Mouse (Mus musculus) kidney, embryonic 14.5 days (tissue): ENCODE measurements around the gene Klf17. TPM values are rescaled to one million over a fixed set of nuclear protein-coding genes. Genes with fewer than 3 reads are reported as not detected.

Source experiments
- ATAC-seq: fragments of 200-750 bp; cut with Nextera tagmentation; 2 replicates; pipeline ENCODE4 v1.8.0; 2017; ENCODE audit warnings: moderate number of reproducible peaks, mild to moderate bottlenecking, moderate TSS enrichment, moderate library complexity; ENCODE audit not compliant: low FRiP score, low TSS enrichment
- H3K27ac ChIP-seq: fragments of 300-500 bp; sonication (generic); 2 replicates; pipeline ENCODE4 v1.5.1; 2014; ENCODE audit warnings: low read depth, mild to moderate bottlenecking, low read length, moderate library complexity, mixed read lengths
- H3K27me3 ChIP-seq: fragments of 300-500 bp; sonication (generic); 2 replicates; pipeline ENCODE4 v1.6.1; 2014; ENCODE audit warnings: mild to moderate bottlenecking, low read length; ENCODE audit not compliant: control insufficient read depth, insufficient read depth
- H3K36me3 ChIP-seq: fragments of 300-500 bp; sonication (generic); 2 replicates; pipeline ENCODE4 v1.6.1; 2014; ENCODE audit warnings: low read length, mixed read lengths; ENCODE audit not compliant: control insufficient read depth, insufficient read depth
- H3K4me1 ChIP-seq: fragments of 300-500 bp; sonication (generic); 2 replicates; pipeline ENCODE4 v1.6.1; 2014; ENCODE audit warnings: low read length, mixed read lengths; ENCODE audit not compliant: control insufficient read depth, insufficient read depth
- H3K4me2 ChIP-seq: fragments of 300-500 bp; sonication (generic); replicated peaks from 2 replicates; pipeline ENCODE4 v1.6.1; 2014; ENCODE audit warnings: low read depth, mild to moderate bottlenecking, low read length
- H3K4me3 ChIP-seq: fragments of 300-500 bp; sonication (generic); 2 replicates; pipeline ENCODE4 v1.5.1; 2014; ENCODE audit warnings: mild to moderate bottlenecking, low read length
- H3K9ac ChIP-seq: fragments of 300-500 bp; sonication (generic); 2 replicates; pipeline ENCODE4 v1.6.1; 2014; ENCODE audit warnings: low read depth, mild to moderate bottlenecking, low read length, moderate library complexity
- H3K9me3 ChIP-seq: fragments of 300-500 bp; sonication (generic); 2 replicates; pipeline ENCODE4 v1.6.1; 2016; ENCODE audit warnings: low read length; ENCODE audit not compliant: control insufficient read depth
- WGBS: fragments of 180-500 bp; shearing (Covaris S2); extraction: QIAGEN DNeasy Blood & Tissue Kit; methylation state at CpG from one replicate; pipeline ENCODE4 v1.1.7; 2014; 5-methylcytosine and 5-hydroxymethylcytosine counted together
- polyA plus RNA-seq: library from polyadenylated mRNA; unstranded; fragments of >200 nt; fragmentation: Nextera tagmentation; extraction: Ambion mirVana; gene quantifications from 2 replicates; pipeline ENCODE4 v1.2.1, GENCODE M21; 2014

Klf17 gene
- polyA plus RNA-seq, 1 experiment from 2014 or later, result not detected

- Histone ChIP-seq H3K27me3 (no peaks in the 10 kb centered on the region), H3K9ac (no peak overlapping the region), H3K4me1 (no peaks in the 10 kb centered on the region), H3K36me3 (no peaks in the 10 kb centered on the region), H3K4me2 (no peak overlapping the region), H3K27ac (no peak overlapping the region), H3K9me3 (no peaks in the 10 kb centered on the region), H3K4me3 (no peak overlapping the region)
- 55% methylated on average over 3 of the region's 3 CpGs for WGBS
- ATAC-seq, result no peak
These were observed 56.5 kb downstream of the Klf17 start for GRCm38 (mm10) chr4:117708780-117709550.

Other genes starting within 250 kb of the Klf17 start
- gene Eri3, start 215.3 kb downstream of the Klf17 start, polyA plus RNA-seq, result 138 and 161 TPM in 2 replicates
- 66.1 and 67.3 TPM in 2 replicates for gene Dmap1, start 83.4 kb downstream of the Klf17 start, polyA plus RNA-seq
- gene Gm12845, start 41.2 kb downstream of the Klf17 start, polyA plus RNA-seq, result not detected in 2 replicates
- gene Slc6a9, start 68.9 kb upstream of the Klf17 start, polyA plus RNA-seq, result 9.4 and 11.0 TPM in 2 replicates
- 1.8 and 2.0 TPM in 2 replicates for gene Ccdc24, start 106.9 kb upstream of the Klf17 start, polyA plus RNA-seq
- 30.9 and 31.5 TPM in 2 replicates for gene B4galt2, start 117.8 kb upstream of the Klf17 start, polyA plus RNA-seq
- gene Atp6v0b, start 121.7 kb upstream of the Klf17 start, polyA plus RNA-seq, result 182 and 213 TPM in 2 replicates
- 19.1 and 22.0 TPM in 2 replicates for gene Dph2, start 126.4 kb upstream of the Klf17 start, polyA plus RNA-seq
- 29.0 and 40.1 TPM in 2 replicates for gene Ipo13, start 149.4 kb upstream of the Klf17 start, polyA plus RNA-seq
- gene Artn, start 164.1 kb upstream of the Klf17 start, polyA plus RNA-seq, result 2.7 and 3.0 TPM in 2 replicates